Mouse (Mus musculus): Measurements from ENCODE around the gene Cers3. TPM values are rescaled to one million over a fixed set of nuclear protein-coding genes. Genes with fewer than 3 reads are reported as not detected.

Gene Cers3
- 0.88 and 1.3 TPM in 2 replicates for polyA plus RNA-seq (2016; fragmentation: Nextera tagmentation; extraction: Ambion mirVana)

GRCm38 (mm10) chr7:66743377-66743781 is at the start of gene Cers3:
TSS of gene Cers3 (plus strand) at chr7:66743504.
- DNase-seq (ENCODE audit: low spot score): peak; percentile 18
- Histone ChIP-seq H3K4me3 (no peak within 1 kb of the TSS), H3K9me3 (no peaks in the 10 kb centered on the region), H3K4me1 (peaks cover 2% of the 10 kb centered on the region; the same call in 1 of the 2 replicates), H3K36me3 (replicated peaks) (no peaks in the 10 kb centered on the region), H3K27me3 (replicated peaks; ENCODE audit: low read depth, poor library complexity, severe bottlenecking) (no peaks in the 10 kb centered on the region), H3K27ac (replicated peaks) (no peak within 1 kb of the TSS)
- 71% methylated on average over 9 of the region's 9 CpGs for WGBS

DNA sequence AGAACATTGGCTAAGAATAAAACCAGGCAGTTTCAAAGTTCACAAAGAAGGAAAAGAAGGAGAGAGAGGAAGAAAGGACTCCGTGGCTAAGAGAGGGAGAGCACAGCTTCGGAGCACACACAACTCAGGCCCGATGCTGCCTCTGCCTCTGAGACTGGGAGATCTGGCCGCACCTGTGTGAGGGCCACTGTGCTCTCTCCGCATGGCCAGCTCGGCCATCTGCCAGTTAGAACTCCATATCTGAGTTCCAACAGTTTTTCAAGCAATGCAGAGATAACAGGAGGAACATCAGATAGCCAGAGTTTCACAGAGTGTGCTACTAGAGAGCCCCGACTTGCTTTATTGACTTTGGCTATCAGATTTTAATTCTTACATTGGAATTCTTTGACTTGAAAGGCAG is 48.8 kb upstream of the Cers3 start:
- Histone ChIP-seq H3K36me3 (replicated peaks) (peaks cover 26% of the 10 kb centered on the region), H3K27ac (replicated peaks) (no peak overlapping the region), H3K4me1 (peaks cover 3% of the 10 kb centered on the region), H3K27me3 (replicated peaks; ENCODE audit: low read depth, poor library complexity, severe bottlenecking) (no peaks in the 10 kb centered on the region), H3K4me3 (no peak overlapping the region), H3K9me3 (no peaks in the 10 kb centered on the region)
- DNase-seq (ENCODE audit: low spot score): no peak
- 80% methylated on average over 7 of the region's 7 CpGs for WGBS

GRCm38 (mm10) chr7:66702721-66703120 is 40.6 kb upstream of the Cers3 start:
- no peak for DNase-seq (ENCODE audit: low spot score)
- H3K36me3 ChIP-seq (replicated peaks): peaks cover 75% of the 10 kb centered on the region
- WGBS: 92% methylated on average over 7 of the region's 7 CpGs

GRCm38 (mm10) chr7:66704631-66705030 is 38.7 kb upstream of the Cers3 start:
- no peak overlapping the region for H3K4me3 ChIP-seq
- H3K9me3 ChIP-seq: peaks cover 2% of the 10 kb centered on the region; the same call in 1 of the 2 replicates
- DNase-seq (ENCODE audit: low spot score): no peak
- no peak overlapping the region for H3K27ac ChIP-seq (replicated peaks)
- H3K36me3 ChIP-seq (replicated peaks): peaks cover 74% of the 10 kb centered on the region
- 94% methylated on average over 3 of the region's 3 CpGs for WGBS
- no peaks in the 10 kb centered on the region for H3K4me1 ChIP-seq
- no peaks in the 10 kb centered on the region for H3K27me3 ChIP-seq (replicated peaks; ENCODE audit: low read depth, poor library complexity, severe bottlenecking)

More at GRCm38 (mm10) chr7:66702721-66703120, 40.6 kb upstream of the Cers3 start:
- Histone ChIP-seq H3K9me3 (peaks cover 2% of the 10 kb centered on the region; the same call in 1 of the 2 replicates), H3K4me3 (no peak overlapping the region), H3K27me3 (replicated peaks; ENCODE audit: low read depth, poor library complexity, severe bottlenecking) (no peaks in the 10 kb centered on the region), H3K27ac (replicated peaks) (no peak overlapping the region), H3K4me1 (no peaks in the 10 kb centered on the region)

DNA sequence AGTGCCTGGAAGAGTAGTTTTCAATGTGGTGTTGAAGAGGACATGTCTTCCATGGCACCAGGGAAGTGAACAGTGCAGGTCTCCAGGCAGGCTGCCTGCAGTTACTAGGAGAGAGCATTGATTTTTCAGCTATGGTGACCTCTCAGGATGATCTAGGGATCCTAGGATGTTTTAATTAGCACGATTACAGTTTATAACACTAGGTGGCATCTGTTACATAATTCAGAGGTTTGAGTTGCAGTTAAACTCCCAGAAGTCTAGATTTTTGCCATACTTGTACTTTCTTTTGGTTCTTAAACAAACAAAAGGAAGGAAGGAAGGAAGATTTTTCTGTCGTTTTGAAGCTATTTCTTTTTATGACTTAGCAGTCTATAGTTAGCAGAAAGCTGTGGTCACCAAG is 32.1 kb upstream of the Cers3 start:
- Histone ChIP-seq H3K36me3 (replicated peaks) (peaks cover 72% of the 10 kb centered on the region), H3K27me3 (replicated peaks; ENCODE audit: low read depth, poor library complexity, severe bottlenecking) (no peaks in the 10 kb centered on the region), H3K4me3 (no peak overlapping the region), H3K9me3 (no peaks in the 10 kb centered on the region), H3K27ac (replicated peaks) (no peak overlapping the region), H3K4me1 (no peaks in the 10 kb centered on the region)
- DNase-seq (ENCODE audit: low spot score): no peak
- 66% methylated on average over 2 of the region's 2 CpGs for WGBS

DNA sequence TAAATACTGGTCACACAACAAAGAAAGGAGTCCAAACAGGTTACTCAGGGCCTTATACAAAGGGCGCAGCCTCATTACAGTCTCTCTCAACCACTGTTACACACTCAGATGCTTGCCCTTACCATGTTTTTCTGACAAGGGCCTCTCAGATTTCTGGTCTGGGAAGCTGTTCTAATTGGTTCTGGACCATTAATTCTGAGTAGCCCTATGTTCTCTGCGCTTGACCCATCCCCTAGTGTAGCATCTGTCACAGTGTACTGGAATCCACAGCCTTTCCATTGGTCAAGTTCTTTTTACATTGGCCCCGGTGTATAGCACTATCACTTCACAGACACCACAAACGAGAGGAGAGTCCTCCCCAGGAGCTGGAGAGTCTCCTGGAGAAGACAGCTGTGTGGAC is 18.8 kb upstream of the Cers3 start:
- Histone ChIP-seq H3K27me3 (replicated peaks; ENCODE audit: low read depth, poor library complexity, severe bottlenecking) (no peaks in the 10 kb centered on the region), H3K4me3 (no peak overlapping the region), H3K36me3 (replicated peaks) (peaks cover 13% of the 10 kb centered on the region; the same call in 1 of the 2 replicates), H3K4me1 (no peaks in the 10 kb centered on the region), H3K9me3 (no peaks in the 10 kb centered on the region), H3K27ac (replicated peaks) (no peak overlapping the region)
- WGBS: 83% methylated on average over 4 of the region's 4 CpGs
- no peak for DNase-seq (ENCODE audit: low spot score)

GRCm38 (mm10) chr7:66724954-66725353 is 18.4 kb upstream of the Cers3 start:
- no peak for DNase-seq (ENCODE audit: low spot score)
- H3K27ac ChIP-seq (replicated peaks): no peak overlapping the region
- WGBS: 89% methylated on average over 6 of the region's 6 CpGs
- H3K9me3 ChIP-seq: no peaks in the 10 kb centered on the region
- no peak overlapping the region for H3K4me3 ChIP-seq
- no peaks in the 10 kb centered on the region for H3K4me1 ChIP-seq
- H3K36me3 ChIP-seq (replicated peaks): peaks cover 13% of the 10 kb centered on the region; the same call in 1 of the 2 replicates
- H3K27me3 ChIP-seq (replicated peaks; ENCODE audit: low read depth, poor library complexity, severe bottlenecking): no peaks in the 10 kb centered on the region

GRCm38 (mm10) chr7:66728072-66728471 is 15.2 kb upstream of the Cers3 start:
- H3K4me3 ChIP-seq: no peak overlapping the region
- H3K27me3 ChIP-seq (replicated peaks; ENCODE audit: low read depth, poor library complexity, severe bottlenecking): no peaks in the 10 kb centered on the region
- DNase-seq (ENCODE audit: low spot score): no peak
- H3K9me3 ChIP-seq: no peaks in the 10 kb centered on the region
- no peak overlapping the region for H3K27ac ChIP-seq (replicated peaks)
- peaks cover 3% of the 10 kb centered on the region; the same call in 1 of the 2 replicates for H3K36me3 ChIP-seq (replicated peaks)
- 93% methylated on average over 6 of the region's 6 CpGs for WGBS
- H3K4me1 ChIP-seq: no peaks in the 10 kb centered on the region

DNA sequence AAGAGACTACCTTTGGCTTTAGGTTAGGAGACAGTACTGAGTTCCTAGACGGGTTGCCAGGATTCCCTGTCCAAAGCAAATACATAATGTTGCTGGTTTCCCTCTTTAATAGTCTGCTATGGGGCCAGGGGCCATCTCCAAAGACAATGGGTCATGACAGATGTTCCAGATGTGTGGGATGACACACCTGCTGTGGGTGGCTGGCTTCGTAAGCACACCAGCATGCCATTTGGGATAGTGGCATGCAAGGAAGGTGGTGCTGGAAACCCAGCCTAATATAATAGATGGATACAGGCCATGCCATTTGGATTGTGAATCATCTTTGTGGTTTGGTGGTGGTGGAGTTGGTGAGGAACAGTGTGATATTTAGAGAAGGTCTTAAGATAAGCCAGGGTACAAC is 14.1 kb upstream of the Cers3 start:
- no peaks in the 10 kb centered on the region for H3K4me1 ChIP-seq
- WGBS: 84% methylated on average over 2 of the region's 2 CpGs
- no peak for DNase-seq (ENCODE audit: low spot score)

DNA sequence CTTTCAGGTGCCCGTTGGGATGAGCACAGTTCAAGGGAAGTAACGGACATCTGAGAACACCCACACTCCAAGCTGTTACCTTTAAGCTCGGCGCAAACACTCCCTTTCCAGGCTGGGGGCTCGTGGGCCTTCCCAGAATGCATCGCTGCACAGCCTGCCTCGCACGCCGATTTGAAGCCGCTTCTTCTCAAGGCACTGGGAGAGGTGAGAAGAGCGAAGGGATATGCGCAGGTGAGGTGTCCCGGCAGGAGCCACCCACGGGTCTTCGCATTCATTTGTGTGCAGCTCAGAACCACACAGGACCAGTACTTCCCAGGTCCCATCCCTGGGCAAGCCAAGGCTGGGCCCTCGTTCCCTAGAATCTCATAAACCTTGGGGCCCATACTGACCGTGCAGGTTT is 9.9 kb upstream of the Cers3 start:
- 93% methylated on average over 17 of the region's 17 CpGs for WGBS
- Histone ChIP-seq H3K36me3 (replicated peaks) (no peaks in the 10 kb centered on the region), H3K27me3 (replicated peaks; ENCODE audit: low read depth, poor library complexity, severe bottlenecking) (no peaks in the 10 kb centered on the region), H3K9me3 (no peaks in the 10 kb centered on the region), H3K4me1 (no peaks in the 10 kb centered on the region), H3K4me3 (no peak overlapping the region), H3K27ac (replicated peaks) (no peak overlapping the region)
- DNase-seq (ENCODE audit: low spot score): no peak

More for the DNA sequence above, 14.1 kb upstream of the Cers3 start:
- Histone ChIP-seq H3K9me3 (no peaks in the 10 kb centered on the region), H3K27me3 (replicated peaks; ENCODE audit: low read depth, poor library complexity, severe bottlenecking) (no peaks in the 10 kb centered on the region), H3K36me3 (replicated peaks) (no peaks in the 10 kb centered on the region), H3K27ac (replicated peaks) (no peak overlapping the region), H3K4me3 (no peak overlapping the region)

GRCm38 (mm10) chr7:66733882-66734281 is 9.4 kb upstream of the Cers3 start:
- no peak overlapping the region for H3K27ac ChIP-seq (replicated peaks)
- no peaks in the 10 kb centered on the region for H3K27me3 ChIP-seq (replicated peaks; ENCODE audit: low read depth, poor library complexity, severe bottlenecking)
- no peaks in the 10 kb centered on the region for H3K36me3 ChIP-seq (replicated peaks)
- H3K9me3 ChIP-seq: no peaks in the 10 kb centered on the region
- DNase-seq (ENCODE audit: low spot score): no peak
- H3K4me3 ChIP-seq: no peak overlapping the region
- WGBS: 95% methylated on average over 11 of the region's 11 CpGs
- H3K4me1 ChIP-seq: no peaks in the 10 kb centered on the region

DNA sequence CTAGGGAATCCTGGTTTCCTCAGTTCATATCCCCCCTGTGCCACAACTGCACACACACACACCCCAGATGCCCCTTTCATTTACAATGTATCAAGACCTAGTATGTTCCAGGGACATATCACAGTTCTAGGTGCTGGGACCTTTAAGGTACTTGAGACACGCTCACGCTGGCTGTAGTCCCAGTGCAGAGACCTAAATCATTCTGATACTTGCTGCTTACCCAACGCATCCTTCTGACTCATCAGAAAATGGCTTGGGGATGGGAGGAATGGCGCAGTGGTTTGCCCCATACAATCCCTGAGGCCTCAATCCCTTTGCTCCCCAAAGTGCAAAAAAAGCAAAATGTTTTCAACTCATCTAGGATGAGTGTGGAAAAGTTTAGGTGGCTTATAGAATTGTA is 8.8 kb upstream of the Cers3 start:
- Histone ChIP-seq H3K4me1 (no peaks in the 10 kb centered on the region), H3K36me3 (replicated peaks) (no peaks in the 10 kb centered on the region), H3K9me3 (no peaks in the 10 kb centered on the region), H3K27me3 (replicated peaks; ENCODE audit: low read depth, poor library complexity, severe bottlenecking) (no peaks in the 10 kb centered on the region), H3K27ac (replicated peaks) (no peak overlapping the region), H3K4me3 (no peak overlapping the region)
- WGBS: 97% methylated on average over 4 of the region's 4 CpGs
- no peak for DNase-seq (ENCODE audit: low spot score)

DNA sequence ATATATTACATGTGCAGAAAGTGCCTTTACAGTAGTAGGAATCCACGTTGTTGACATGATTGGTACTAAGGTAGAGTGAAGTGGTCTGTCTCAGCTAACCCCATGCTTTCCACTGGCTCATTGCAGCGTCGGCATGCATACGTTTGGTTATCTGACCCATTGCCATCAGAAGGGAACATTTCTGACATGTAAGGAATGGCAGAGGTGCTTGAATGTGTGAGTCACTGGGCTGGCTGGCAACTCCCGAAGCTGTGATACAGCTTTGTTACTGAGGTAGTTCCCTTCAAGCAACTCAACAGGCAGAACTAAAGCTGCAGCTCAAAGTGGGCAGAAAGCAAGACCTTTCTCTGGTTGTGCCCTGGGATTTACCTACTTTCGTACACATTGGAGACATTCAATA is 8.3 kb upstream of the Cers3 start:
- no peaks in the 10 kb centered on the region for H3K9me3 ChIP-seq
- H3K4me3 ChIP-seq: no peak overlapping the region
- H3K36me3 ChIP-seq (replicated peaks): no peaks in the 10 kb centered on the region
- no peaks in the 10 kb centered on the region for H3K27me3 ChIP-seq (replicated peaks; ENCODE audit: low read depth, poor library complexity, severe bottlenecking)
- DNase-seq (ENCODE audit: low spot score): no peak
- H3K4me1 ChIP-seq: no peaks in the 10 kb centered on the region
- 86% methylated on average over 6 of the region's 6 CpGs for WGBS
- H3K27ac ChIP-seq (replicated peaks): no peak overlapping the region

DNA sequence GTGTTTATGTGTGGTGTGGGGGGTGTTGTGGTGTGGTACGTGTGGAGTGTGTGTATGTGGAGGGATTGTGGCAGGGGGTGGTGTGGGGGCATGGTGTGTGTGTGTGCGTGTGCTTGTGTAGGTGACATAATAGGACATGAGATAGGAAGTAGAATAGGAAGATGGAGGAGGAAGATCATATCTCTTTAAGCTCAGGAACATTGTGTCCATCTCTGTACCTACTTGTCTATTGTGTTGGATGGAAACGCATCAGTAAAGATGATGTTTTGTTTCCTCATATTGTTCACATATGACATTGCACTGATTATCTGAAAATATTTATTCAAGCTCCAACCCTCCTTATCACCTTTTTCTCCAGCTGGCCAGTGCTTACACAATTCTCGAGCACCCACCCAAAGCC is 5.9 kb upstream of the Cers3 start:
- 88% methylated on average over 4 of the region's 4 CpGs for WGBS

More for the DNA sequence above, 5.9 kb upstream of the Cers3 start:
- Histone ChIP-seq H3K27ac (replicated peaks) (no peak overlapping the region), H3K27me3 (replicated peaks; ENCODE audit: low read depth, poor library complexity, severe bottlenecking) (no peaks in the 10 kb centered on the region), H3K4me3 (no peak overlapping the region), H3K4me1 (no peaks in the 10 kb centered on the region), H3K9me3 (no peaks in the 10 kb centered on the region), H3K36me3 (replicated peaks) (no peaks in the 10 kb centered on the region)
- no peak for DNase-seq (ENCODE audit: low spot score)

Data from embryonic facial prominence, embryonic 10.5 days (tissue).